Mouse (Mus musculus) heart, embryonic 14.5 days (tissue): ENCODE measurements around the gene Kit. TPM values are rescaled to one million over a fixed set of nuclear protein-coding genes. Genes with fewer than 3 reads are reported as not detected.

Experiments
- ATAC-seq: fragments of 200-750 bp; cut with Nextera tagmentation; 2 replicates; pipeline ENCODE4 v1.8.0; 2017; ENCODE audit warnings: low read depth, moderate TSS enrichment; ENCODE audit not compliant: insufficient number of reproducible peaks, insufficient read depth, low FRiP score
- H3K27ac ChIP-seq, 2 experiments: fragments of 200-500 bp in 1 of 2; fragments of 300-500 bp in 1 of 2; sonication (generic) in 1 of 2; replicated peaks in 1 of 2; 2 replicates each; pipeline ENCODE4 v1.5.1; 2012 to 2014; ENCODE audit warnings: low read depth in 2 of 2, low read length in 2 of 2, control low read depth in 1 of 2, mild to moderate bottlenecking in 1 of 2, mixed read lengths in 1 of 2; ENCODE audit not compliant: control insufficient read depth in 1 of 2, insufficient read depth in 1 of 2
- H3K27me3 ChIP-seq: fragments of 300-500 bp; sonication (generic); 2 replicates; pipeline ENCODE4 v1.6.1; 2014; ENCODE audit warnings: mild to moderate bottlenecking, low read length, control low read depth; ENCODE audit not compliant: control insufficient read depth, insufficient read depth
- H3K36me3 ChIP-seq: fragments of 300-500 bp; sonication (generic); 2 replicates; pipeline ENCODE4 v1.6.1; 2014; ENCODE audit warnings: mild to moderate bottlenecking, control low read depth, low read length, mixed read lengths; ENCODE audit not compliant: control insufficient read depth, insufficient read depth
- H3K4me1 ChIP-seq, 2 experiments: fragments of 200-500 bp in 1 of 2; fragments of 300-500 bp in 1 of 2; sonication (generic) in 1 of 2; 2 replicates each; pipeline ENCODE4 v1.6.1; 2012 to 2014; ENCODE audit warnings: low read length in 2 of 2, control low read depth in 1 of 2, mixed read lengths in 1 of 2; ENCODE audit not compliant: control insufficient read depth in 2 of 2, insufficient read depth in 2 of 2
- H3K4me2 ChIP-seq: fragments of 300-500 bp; sonication (generic); 2 replicates; pipeline ENCODE4 v1.6.1; 2014; ENCODE audit warnings: mild to moderate bottlenecking, low read length
- H3K4me3 ChIP-seq, 2 experiments: fragments of 200-500 bp in 1 of 2; fragments of 300-500 bp in 1 of 2; sonication (generic) in 1 of 2; 2 replicates each; pipeline ENCODE4 v1.5.1; 2012 to 2014; ENCODE audit warnings: low read length in 2 of 2, mild to moderate bottlenecking in 2 of 2, control low read depth in 1 of 2, low read depth in 1 of 2, moderate library complexity in 1 of 2; ENCODE audit not compliant: control insufficient read depth in 1 of 2, insufficient read depth in 1 of 2
- H3K9ac ChIP-seq: fragments of 300-500 bp; sonication (generic); 2 replicates; pipeline ENCODE4 v1.6.1; 2014; ENCODE audit warnings: mild to moderate bottlenecking, low read length
- H3K9me3 ChIP-seq: fragments of 300-500 bp; sonication (generic); 2 replicates; pipeline ENCODE4 v1.6.1; 2016; ENCODE audit warnings: low read length, control low read depth; ENCODE audit not compliant: control insufficient read depth
- WGBS: fragments of 180-500 bp; shearing (Covaris S2); extraction: QIAGEN DNeasy Blood & Tissue Kit; methylation state at CpG from one replicate; pipeline ENCODE4 v1.1.7; 2014; 5-methylcytosine and 5-hydroxymethylcytosine counted together
- polyA plus RNA-seq: library from polyadenylated mRNA; unstranded; fragments of >200 nt; fragmentation: Nextera tagmentation; extraction: Ambion mirVana; gene quantifications from 2 replicates; pipeline ENCODE4 v1.2.1, GENCODE M21; 2014

Gene Kit
- polyA plus RNA-seq, 1 experiment from 2014 or later = 13.1 TPM

GRCm38 (mm10) chr5:75623520-75623919, 48.8 kb downstream of the Kit start:
- no peak overlapping the region for H3K27ac ChIP-seq
- no peaks in the 10 kb centered on the region for H3K4me1 ChIP-seq
- no peaks in the 10 kb centered on the region for H3K9me3 ChIP-seq
- 0 out of 2 replicates have a peak, but pooled peaks cover 14% of the 10 kb centered on the region for H3K36me3 ChIP-seq
- H3K4me3 ChIP-seq = no peak overlapping the region
- ATAC-seq = no peak
- H3K27me3 ChIP-seq = no peaks in the 10 kb centered on the region
- 100% methylated on average over 1 of the region's 1 CpGs for WGBS
- H3K9ac ChIP-seq = no peak overlapping the region
- no peak overlapping the region for H3K4me2 ChIP-seq

- no peak for ATAC-seq
- no peak overlapping the region for H3K4me3 ChIP-seq
- H3K9ac ChIP-seq = no peak overlapping the region
- WGBS = 83% methylated on average over 20 of the region's 20 CpGs
- H3K36me3 ChIP-seq = 0 out of 2 replicates have a peak, but pooled peaks cover 14% of the 10 kb centered on the region
- no peak overlapping the region for H3K4me2 ChIP-seq
- H3K27me3 ChIP-seq = no peaks in the 10 kb centered on the region
- H3K9me3 ChIP-seq = no peaks in the 10 kb centered on the region
- H3K4me1 ChIP-seq = no peaks in the 10 kb centered on the region
- H3K27ac ChIP-seq = no peak overlapping the region
Observed at GRCm38 (mm10) chr5:75623993-75624706, 49.4 kb downstream of the Kit start.

GRCm38 (mm10) chr5:75625059-75625458, 50.3 kb downstream of the Kit start:
- H3K36me3 ChIP-seq = 0 out of 2 replicates have a peak, but pooled peaks cover 14% of the 10 kb centered on the region
- H3K4me3 ChIP-seq = no peak overlapping the region
- no peaks in the 10 kb centered on the region for H3K9me3 ChIP-seq
- H3K27me3 ChIP-seq = no peaks in the 10 kb centered on the region
- no peak for ATAC-seq
- H3K27ac ChIP-seq = no peak overlapping the region
- H3K9ac ChIP-seq = no peak overlapping the region
- H3K4me2 ChIP-seq = no peak overlapping the region
- H3K4me1 ChIP-seq = no peaks in the 10 kb centered on the region

GRCm38 (mm10) chr5:75626284-75626683, 51.6 kb downstream of the Kit start:
- Histone ChIP-seq H3K36me3 (0 out of 2 replicates have a peak, but pooled peaks cover 7% of the 10 kb centered on the region), H3K9ac (no peak overlapping the region), H3K4me3 (no peak overlapping the region), H3K9me3 (no peaks in the 10 kb centered on the region), H3K4me1 (no peaks in the 10 kb centered on the region), H3K27me3 (no peaks in the 10 kb centered on the region), H3K4me2 (no peak overlapping the region), H3K27ac (no peak overlapping the region)
- no peak for ATAC-seq
- 80% methylated on average over 8 of the region's 8 CpGs for WGBS

- Histone ChIP-seq H3K9me3 (no peaks in the 10 kb centered on the region), H3K9ac (no peak overlapping the region), H3K4me1 (no peaks in the 10 kb centered on the region), H3K4me3 (no peak overlapping the region), H3K27me3 (no peaks in the 10 kb centered on the region), H3K4me2 (no peak overlapping the region), H3K36me3 (0 out of 2 replicates have a peak, but pooled peaks cover 4% of the 10 kb centered on the region), H3K27ac (no peak overlapping the region)
- no peak for ATAC-seq
- WGBS = 79% methylated on average over 6 of the region's 6 CpGs
Observed at GRCm38 (mm10) chr5:75626703-75627102, 52.0 kb downstream of the Kit start.

GRCm38 (mm10) chr5:75632257-75632656, 57.5 kb downstream of the Kit start:
- WGBS = 48% methylated on average over 5 of the region's 5 CpGs
- Histone ChIP-seq H3K27ac (no peak overlapping the region), H3K4me1 (peaks cover 7 to 10% of the 10 kb centered on the region in 2 experiments; a peak in 3 of 4 replicates), H3K9ac (no peak overlapping the region), H3K4me2 (no peak overlapping the region), H3K4me3 (no peak overlapping the region), H3K9me3 (no peaks in the 10 kb centered on the region), H3K27me3 (no peaks in the 10 kb centered on the region), H3K36me3 (no peaks in the 10 kb centered on the region)
- ATAC-seq = no peak

GRCm38 (mm10) chr5:75632846-75633640, 58.3 kb downstream of the Kit start:
- Histone ChIP-seq H3K4me1 (peaks cover 7 to 12% of the 10 kb centered on the region in 2 experiments; a peak in 3 of 4 replicates), H3K9me3 (no peaks in the 10 kb centered on the region), H3K4me2 (no peak overlapping the region), H3K27ac (peak overlapping the region; percentile 4 to 28; a peak in 1 of 4 replicates), H3K4me3 (no peak overlapping the region), H3K36me3 (no peaks in the 10 kb centered on the region), H3K27me3 (no peaks in the 10 kb centered on the region), H3K9ac (no peak overlapping the region)
- 78% methylated on average over 18 of the region's 18 CpGs for WGBS
- ATAC-seq = no peak
